Mouse (Mus musculus): ENCODE data around the gene Cachd1. TPM values are rescaled to one million over a fixed set of nuclear protein-coding genes. Genes with fewer than 3 reads are reported as not detected.
A peak's percentile ranks its signal among the peaks of the same experiment; 100 is the strongest.

Gene Cachd1
- total RNA-seq, 2 experiments from 2014 or later, result 39.5 to 42.5 TPM

DNA sequence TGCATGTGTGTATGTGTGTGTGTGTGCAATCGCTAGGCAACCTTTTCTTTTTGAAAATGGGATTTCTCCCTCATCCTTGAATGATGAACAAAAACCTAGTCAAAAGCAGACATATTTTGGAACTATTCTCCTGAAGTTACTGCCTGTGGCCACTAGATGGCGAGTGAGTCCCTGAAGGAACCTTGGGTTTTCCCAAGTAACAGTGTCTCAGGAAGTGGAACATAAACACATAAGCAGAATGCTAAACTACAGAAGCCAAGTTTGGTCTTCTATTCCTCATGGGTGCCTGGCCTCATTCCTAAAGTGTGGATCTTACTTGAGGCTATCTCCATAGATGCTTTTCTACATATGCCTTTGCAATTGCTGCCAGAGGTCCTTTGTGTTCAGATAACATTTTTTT lies 221.7 kb downstream of the Cachd1 start:
- Histone ChIP-seq H3K4me3 (no peak overlapping the region), H3K27ac (peak overlapping the region; percentile 81)
- DNase-seq (ENCODE audit: low spot score in 2 of 2), result peak; percentile 65
- TF ChIP-seq CTCF (conservative IDR thresholded peaks at IDR 0.05), result peak; percentile 98

DNA sequence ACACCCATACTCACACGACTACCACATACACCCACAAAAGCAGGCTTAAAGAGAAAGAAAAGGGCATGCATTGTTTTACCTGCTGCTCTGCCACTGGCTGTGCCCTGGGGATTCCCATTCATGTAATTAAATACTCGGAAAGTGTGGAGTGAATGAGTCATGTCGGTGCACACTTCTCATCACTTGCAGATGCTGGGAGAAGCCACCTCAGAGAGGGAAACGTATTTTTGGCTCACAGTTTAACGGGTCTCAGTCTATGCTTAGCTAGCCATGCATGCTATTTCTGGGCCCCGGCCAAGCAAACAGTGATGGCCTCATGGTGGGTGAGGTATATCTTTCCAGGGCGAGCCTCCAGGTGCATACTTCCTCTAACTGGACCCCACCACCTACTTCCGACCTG lies 222.4 kb downstream of the Cachd1 start:
- Histone ChIP-seq H3K4me3 (no peak overlapping the region), H3K27ac (peak overlapping the region; percentile 81)
- DNase-seq (ENCODE audit: low spot score in 2 of 2), result no peak
- TF ChIP-seq CTCF (conservative IDR thresholded peaks at IDR 0.05), result no peak

DNA sequence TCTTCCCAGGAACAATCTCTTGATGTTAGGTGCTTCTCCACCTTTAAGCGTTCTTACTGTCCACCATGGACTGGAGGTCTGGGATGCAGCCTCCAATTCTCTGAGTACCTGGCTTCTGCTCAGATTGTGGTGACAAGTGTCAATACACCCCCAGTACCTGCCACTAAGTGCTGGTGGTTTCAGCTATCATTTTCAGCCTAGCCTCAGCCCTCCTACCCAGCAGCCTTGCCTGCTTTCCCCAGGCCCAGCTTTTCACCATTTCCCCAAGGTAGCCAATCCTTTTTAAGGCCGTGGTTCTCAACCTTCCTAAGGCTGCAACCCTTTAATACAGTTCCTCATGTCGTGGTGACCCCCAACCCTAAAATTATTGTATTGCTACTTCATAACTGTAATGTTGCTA lies 224.1 kb downstream of the Cachd1 start:
- no peak for DNase-seq (ENCODE audit: low spot score in 2 of 2)
- TF ChIP-seq CTCF (conservative IDR thresholded peaks at IDR 0.05), result no peak
- Histone ChIP-seq H3K4me3 (no peak overlapping the region), H3K27ac (no peak overlapping the region)

DNA sequence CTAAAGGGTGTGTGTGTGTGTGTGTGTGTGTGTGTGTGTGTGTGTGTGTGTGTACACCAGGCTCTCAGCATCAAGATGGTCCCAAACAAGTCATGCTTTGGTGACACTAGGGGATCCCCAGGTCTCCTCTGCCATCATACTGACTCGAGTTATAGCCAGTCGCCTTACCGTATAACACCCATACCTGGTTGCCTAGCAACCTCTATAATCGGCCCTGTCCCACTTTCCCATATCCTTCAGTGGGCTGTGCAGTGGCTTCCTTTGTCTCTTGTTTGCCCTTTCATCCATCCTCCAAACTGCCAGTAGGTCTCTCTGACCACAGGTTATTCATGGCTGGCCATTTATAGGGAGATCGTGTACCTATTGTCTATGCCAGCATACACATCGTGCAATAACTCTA lies 224.6 kb downstream of the Cachd1 start:
- no peak overlapping the region for H3K4me3 ChIP-seq
- no peak for TF ChIP-seq CTCF (conservative IDR thresholded peaks at IDR 0.05)
- H3K27ac ChIP-seq, result no peak overlapping the region
- no peak for DNase-seq (ENCODE audit: low spot score in 2 of 2)

DNA sequence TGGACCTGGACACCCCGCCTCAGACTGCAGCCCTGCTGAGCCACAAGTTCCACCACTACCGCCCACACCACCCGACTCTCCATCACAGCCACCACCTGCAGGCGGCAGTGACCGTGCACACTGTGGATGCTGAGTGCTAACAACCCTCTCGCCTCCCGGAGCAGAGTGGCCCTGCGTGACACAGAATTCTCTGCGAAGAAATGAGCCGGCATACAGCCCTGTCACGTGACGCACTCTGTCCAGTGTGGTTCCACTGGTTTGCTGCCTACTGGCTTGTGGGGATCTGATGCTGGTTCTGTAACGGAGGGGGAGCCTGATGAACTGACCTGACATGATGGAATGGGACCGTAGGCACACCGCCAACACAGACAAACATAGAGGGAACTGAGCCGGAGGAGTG lies 226.5 kb downstream of the Cachd1 start:
- no peak for DNase-seq (ENCODE audit: low spot score in 2 of 2)
- no peak for TF ChIP-seq CTCF (conservative IDR thresholded peaks at IDR 0.05)
- Histone ChIP-seq H3K4me3 (no peak overlapping the region), H3K27ac (no peak overlapping the region)

DNA sequence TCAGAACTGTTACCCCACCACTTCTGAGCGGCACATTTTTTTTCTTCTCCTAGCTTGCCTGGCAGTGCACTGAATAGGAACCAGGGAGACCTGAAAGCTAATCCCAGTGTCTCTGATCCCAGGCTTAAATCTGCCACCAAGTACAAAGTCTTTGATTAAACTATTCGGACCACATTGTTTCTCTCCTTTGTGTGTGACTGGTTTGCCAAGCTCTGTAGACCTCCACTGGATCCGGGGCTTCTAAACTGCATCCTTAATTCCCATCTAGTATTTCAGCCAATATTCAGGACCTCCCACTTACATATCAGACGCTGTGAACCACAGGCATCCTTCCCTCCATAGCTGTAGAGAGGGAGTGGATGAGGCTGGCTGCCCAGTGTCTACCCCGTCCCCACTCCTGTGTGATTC lies 231.9 kb downstream of the Cachd1 start:
- H3K27ac ChIP-seq, result peak overlapping the region; percentile 32; the same call in 1 of the 2 replicates
- no peak for DNase-seq (ENCODE audit: low spot score in 2 of 2)
- no peak overlapping the region for H3K4me3 ChIP-seq
- TF ChIP-seq CTCF (conservative IDR thresholded peaks at IDR 0.05), result no peak

DNA sequence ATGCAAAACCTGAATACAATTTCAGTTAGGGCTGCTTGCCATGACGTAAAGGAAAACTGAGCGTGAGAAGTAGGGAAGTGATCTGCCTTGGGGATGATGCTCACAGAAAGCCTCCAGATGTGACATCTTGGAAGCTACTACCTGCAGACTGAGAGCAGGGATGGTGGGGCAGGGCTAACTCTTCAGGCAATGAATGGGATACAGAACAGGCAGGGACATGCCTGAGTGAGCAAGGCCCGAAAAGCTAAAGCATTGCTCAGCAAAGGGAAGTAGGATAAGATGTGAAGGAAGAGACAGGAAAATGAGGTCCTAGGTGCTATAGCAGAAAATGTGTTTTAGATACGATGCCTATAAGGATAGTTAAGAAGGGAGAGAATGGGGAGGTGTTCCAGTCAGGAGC lies 232.6 kb downstream of the Cachd1 start:
- no peak overlapping the region for H3K27ac ChIP-seq
- TF ChIP-seq CTCF (conservative IDR thresholded peaks at IDR 0.05), result no peak
- DNase-seq (ENCODE audit: low spot score in 2 of 2), result no peak

DNA sequence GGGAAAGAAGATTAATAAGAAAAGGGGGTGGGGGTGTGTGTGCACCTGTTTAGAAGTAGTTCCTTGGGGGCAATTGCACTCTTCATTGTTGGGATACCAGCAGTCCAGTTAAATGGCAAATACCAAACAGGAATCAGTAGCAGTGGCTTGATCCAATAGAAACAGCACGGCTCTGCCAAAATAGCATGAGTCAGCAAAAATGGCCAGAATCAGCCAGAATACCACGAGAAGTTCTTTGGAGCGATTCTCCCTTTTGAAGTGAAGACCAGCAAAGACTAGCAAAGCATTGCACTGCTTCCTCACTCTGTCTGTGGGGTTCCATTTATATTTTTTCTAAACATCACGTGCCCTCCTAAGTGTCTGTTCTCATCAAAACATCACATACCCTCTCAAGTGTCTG lies 241.3 kb downstream of the Cachd1 start:
- TF ChIP-seq CTCF (conservative IDR thresholded peaks at IDR 0.05), result no peak
- no peak overlapping the region for H3K27ac ChIP-seq
- no peak for DNase-seq (ENCODE audit: low spot score in 2 of 2)
- H3K4me3 ChIP-seq, result no peak overlapping the region

More for the DNA sequence above, 232.6 kb downstream of the Cachd1 start:
- no peak overlapping the region for H3K4me3 ChIP-seq

DNA sequence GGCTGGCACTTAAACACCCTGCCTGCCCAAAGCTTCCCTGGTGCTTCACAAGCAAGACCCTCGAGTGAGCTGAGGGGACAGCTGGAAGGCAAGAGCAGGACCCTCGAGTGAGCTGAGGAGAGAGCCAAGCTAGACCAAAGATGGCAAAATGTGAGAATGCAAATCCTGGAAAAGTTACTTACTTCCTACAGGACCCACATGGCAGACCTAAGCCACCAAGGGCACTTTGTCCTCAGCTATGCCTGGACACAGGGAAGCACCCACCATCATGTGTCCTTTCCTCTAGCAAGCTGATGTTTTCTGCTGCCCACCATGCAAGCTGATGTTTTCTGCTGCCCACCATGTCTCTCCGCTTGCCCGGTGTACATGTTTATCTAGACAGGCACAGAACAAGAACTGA lies 244.1 kb downstream of the Cachd1 start, which contains the start of gene Gm10577:
TSS of gene Gm10577 (minus strand) at position 101 of the 400 bp plus-strand sequence.
- Histone ChIP-seq H3K27ac (no peak within 1 kb of the TSS), H3K4me3 (no peak within 1 kb of the TSS)
- TF ChIP-seq CTCF (conservative IDR thresholded peaks at IDR 0.05), result no peak
- no peak for DNase-seq (ENCODE audit: low spot score in 2 of 2)

DNA sequence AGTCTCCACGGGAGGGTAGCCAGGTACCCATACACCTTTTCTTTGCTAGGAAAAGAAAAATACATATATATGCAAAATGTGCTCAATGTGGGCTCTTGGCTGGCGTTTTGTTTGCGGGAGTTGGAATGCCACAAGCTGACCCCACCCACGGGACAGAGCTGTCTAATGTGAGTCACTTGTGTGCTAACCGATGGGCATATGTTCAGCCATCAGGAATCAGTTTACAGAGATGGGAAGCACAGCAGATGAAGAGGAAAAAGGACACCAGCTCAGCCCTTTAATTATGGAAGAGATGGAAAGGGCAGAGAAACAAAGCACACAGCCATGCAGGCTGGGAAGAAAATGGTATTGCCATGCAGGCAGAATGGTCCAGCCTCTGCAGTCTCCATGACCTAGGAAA lies 250.1 kb downstream of the Cachd1 start:
- Histone ChIP-seq H3K4me3 (no peak overlapping the region), H3K27ac (peak overlapping the region; percentile 19; the same call in 1 of the 2 replicates)
- DNase-seq (ENCODE audit: low spot score in 2 of 2), result peak; percentile 48 to 82
- TF ChIP-seq CTCF (conservative IDR thresholded peaks at IDR 0.05), result no peak

DNA sequence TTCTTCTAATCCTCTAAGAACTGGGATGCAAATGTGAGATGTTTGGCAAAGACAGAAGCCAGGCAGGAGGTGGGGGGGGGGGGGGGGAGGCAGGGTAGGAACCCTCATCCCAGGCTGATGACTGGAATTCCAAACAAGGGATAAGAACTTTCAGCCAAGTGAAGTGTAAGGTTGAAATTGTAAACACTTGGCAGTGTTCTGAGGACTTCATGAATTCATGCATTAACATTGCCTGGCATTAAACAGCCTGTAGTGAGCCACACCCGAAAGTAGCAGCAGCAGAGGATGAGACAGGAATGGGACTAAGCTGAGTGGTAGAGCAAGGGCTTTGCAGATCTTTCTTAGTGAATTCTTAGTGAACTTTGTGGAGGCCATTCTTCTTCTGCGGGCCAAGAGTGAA lies 250.5 kb downstream of the Cachd1 start:
- peak overlapping the region; percentile 52; the same call in 1 of the 2 replicates for H3K27ac ChIP-seq
- TF ChIP-seq CTCF (conservative IDR thresholded peaks at IDR 0.05), result no peak

DNA sequence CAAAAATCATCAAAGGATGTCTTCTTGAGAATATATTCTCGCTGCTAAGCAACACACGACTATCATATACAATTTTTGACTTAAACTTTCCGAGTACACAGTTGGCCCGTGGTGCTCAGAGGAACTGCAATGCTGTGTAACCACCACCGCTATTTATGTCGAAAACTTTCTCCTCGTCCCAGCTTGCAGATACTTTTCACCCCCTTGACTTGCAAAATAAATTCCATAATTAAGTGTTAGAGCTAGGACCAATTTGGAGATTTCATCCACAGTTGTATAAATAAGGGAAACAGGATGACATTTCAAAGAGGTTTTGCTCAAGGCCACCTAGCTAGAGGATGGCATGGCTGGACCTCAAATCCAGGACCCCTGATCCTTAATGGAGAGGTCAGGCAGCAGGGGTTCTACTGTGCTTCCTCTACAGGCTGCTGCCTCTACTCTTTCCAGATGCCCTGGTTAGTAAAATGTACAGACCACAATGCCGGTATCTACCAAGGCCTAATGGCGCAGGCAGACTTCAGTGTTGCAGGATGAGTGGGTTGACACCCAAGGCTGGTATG lies 251.5 kb downstream of the Cachd1 start:
- 0 out of 2 replicates have a peak overlapping the region, but pooled peaks have one; percentile 18 for H3K27ac ChIP-seq
- DNase-seq (ENCODE audit: low spot score in 2 of 2), result no peak
- TF ChIP-seq CTCF (conservative IDR thresholded peaks at IDR 0.05), result no peak
- no peak overlapping the region for H3K4me3 ChIP-seq

More for the DNA sequence above, 250.5 kb downstream of the Cachd1 start:
- no peak overlapping the region for H3K4me3 ChIP-seq
- DNase-seq (ENCODE audit: low spot score in 2 of 2), result peak in 1 of 2 experiments; percentile 56

DNA sequence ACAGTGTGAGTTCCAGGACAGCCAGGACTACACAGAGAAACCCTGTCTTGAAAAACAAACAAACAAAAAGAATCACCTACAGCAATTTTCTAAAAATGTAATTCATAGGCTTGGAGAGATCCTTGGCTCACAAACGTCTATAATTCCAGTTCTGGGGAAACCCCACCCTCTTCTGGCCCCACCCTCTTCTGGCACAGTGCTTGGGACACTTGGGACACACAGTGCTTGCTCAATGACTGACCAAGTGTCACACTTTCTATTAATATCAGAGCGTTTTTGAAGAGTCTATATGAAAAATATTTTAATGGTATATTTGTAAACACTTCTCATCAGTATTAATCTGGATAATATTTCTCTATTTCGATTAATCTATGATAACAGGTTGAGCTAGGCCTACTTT lies 256.6 kb downstream of the Cachd1 start:
- Histone ChIP-seq H3K27ac (no peak overlapping the region), H3K4me3 (no peak overlapping the region)
- TF ChIP-seq CTCF (conservative IDR thresholded peaks at IDR 0.05), result no peak
- DNase-seq (ENCODE audit: low spot score in 2 of 2), result no peak

DNA sequence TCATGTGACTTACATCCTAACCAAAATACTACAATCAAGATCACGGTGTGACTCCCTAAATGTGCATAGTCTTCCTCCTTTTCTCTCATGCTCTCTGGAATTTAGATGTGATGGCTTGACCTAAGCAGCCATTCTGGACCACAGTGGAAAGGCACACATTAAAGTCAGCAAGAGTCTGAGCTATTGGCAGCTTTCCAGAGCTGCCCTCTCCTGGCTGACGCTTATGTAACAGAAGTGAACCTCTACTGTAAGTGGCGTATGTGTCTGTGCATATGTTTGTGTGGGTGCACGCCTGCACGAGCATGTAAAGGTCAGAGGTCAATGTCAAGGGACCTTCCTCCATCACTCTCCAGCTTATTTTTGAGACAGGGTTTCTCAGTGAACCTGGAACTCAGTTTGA lies 258.7 kb downstream of the Cachd1 start:
- no peak for DNase-seq (ENCODE audit: low spot score in 2 of 2)
- TF ChIP-seq CTCF (conservative IDR thresholded peaks at IDR 0.05), result no peak
- Histone ChIP-seq H3K27ac (no peak overlapping the region), H3K4me3 (no peak overlapping the region)

All from layer of hippocampus, adult 2 months (tissue).